Mouse (Mus musculus): ENCODE data around the gene Zfp146. TPM values are rescaled to one million over a fixed set of nuclear protein-coding genes. Genes with fewer than 3 reads are reported as not detected.
"Not testable (repeated sequence)": the region's sequence is repeated elsewhere in the genome, so short reads cannot be mapped to it uniquely, and the experiment has no call there.

Zfp146 gene
- total RNA-seq, 2 experiments from 2014 or later: 48.3 to 53.7 TPM

DNA sequence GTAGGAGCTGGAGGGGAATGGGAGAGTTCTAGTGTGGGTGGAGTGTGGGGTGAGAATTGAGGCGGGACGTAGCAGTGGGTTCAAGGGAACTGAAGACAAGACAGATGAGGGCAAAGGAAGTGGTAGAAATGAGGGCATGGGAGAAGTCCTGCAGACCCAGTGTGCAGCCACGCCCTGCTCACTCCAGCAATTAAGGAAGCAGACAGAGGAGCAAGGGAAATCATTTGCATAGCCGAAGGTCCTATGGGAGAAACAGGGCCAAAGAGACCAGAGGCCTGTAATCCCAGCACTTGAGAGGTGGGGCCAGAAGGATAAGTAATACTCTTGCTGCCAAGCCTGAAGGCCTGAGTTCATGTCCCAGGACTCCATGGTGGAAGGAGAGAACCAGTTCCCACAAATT lies 37.2 kb downstream of the Zfp146 start:
- no peak for DNase-seq (ENCODE audit: low spot score in 2 of 2)

DNA sequence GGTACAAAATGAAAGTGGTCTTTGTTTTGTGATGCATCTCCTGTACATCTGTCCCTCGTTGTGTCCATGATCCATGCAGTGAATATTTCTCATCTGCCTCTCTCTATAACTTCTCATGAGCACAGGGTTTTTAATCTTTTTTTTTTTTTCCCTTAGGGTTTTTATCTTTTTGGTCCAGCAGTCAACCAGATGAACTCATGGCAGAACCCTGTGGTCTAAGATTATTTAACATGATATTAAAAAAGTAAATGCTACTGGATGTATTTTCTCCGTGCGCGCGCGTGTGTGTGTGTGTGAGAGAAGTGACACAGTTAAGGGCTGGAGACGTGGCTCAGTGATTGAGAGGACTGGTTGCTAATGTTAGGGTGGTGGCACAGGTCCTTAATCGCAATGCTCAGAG lies 39.6 kb downstream of the Zfp146 start:
- DNase-seq (ENCODE audit: low spot score in 2 of 2): no peak

DNA sequence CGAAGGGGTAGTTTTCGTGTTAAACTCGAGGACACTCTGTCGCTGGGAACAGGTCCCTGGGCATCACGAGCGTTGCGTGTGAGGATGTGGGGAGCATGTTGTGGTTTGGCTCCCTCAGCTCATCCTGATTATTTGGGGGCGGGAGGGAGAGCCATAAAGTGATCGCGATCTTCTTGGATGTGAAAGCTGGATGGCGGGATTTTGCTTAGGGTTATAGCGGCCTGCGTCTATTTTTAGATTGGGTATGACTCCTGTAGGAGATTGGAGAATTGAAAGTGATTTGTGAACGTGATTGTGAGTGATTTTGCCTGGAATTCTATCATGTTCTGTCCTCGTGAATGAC lies 47.4 kb downstream of the Zfp146 start:
- DNase-seq (ENCODE audit: low spot score in 2 of 2): no peak

DNA sequence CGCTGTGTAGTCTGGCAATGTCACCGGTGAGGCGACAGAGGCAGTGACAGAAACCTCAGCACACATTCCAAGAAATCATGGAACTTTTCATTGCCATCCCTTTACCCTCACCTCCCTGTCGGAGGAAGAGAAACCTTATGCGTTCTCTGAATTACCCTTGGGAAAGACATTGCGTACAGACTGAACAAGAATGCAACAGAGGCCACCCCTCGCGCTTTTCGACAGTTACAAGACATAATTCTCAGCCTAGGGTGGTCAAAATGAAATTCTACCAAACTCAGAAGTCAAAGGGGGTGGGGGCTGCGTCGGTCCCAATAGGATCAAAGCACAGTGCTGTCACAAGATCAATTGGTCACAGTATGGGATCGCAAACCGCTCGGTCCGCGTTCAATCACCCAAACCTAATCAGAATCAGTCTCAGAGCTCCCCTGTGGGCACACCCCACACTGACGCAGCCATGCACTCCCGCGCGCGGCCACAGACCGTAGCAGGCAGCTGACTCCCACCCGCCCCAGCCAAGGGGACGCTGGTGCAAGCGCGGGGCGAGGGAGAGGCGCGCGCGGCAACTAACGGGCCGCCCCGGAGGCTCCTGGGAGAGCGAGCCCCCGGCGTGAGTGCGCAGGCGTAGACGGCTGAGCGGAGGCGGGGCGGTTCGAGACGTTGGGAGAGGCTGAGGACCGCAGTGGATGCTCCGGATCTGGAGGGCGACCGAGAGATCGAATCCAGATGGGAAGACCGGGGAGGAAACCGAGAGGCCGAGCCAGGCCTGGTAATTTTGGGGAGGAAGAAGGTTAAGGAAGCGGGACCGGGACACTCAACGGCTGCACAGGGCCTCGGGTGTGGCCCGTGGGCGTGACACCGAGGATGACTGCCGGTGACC lies 48.0 kb downstream of the Zfp146 start, which contains the start of gene Zfp382:
Gene Zfp382 (plus strand): TSS at position 635 of the 880 bp plus-strand sequence.
- DNase-seq (ENCODE audit: low spot score in 2 of 2): peak; percentile 89 to 91

DNA sequence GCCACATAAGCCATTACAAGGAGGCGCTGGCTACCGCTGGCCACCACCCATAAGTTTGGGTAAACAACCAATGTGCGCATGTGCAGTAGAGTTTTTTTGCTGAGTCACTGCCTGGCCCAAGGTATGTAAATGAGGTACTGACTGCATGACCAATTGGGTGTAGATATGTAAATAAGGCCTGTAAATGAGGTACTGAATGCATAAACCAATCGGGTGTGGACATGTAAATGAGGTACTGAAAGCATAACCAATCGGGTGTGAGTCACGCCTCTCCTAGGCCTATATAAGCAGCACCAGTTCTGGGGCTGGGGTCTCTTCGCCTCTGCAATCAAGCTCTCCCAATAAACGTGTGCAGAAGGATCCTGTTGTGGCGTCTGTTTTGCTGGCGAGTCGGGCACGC lies 51.6 kb downstream of the Zfp146 start:
- DNase-seq (ENCODE audit: low spot score in 2 of 2): not testable (repeated sequence)

DNA sequence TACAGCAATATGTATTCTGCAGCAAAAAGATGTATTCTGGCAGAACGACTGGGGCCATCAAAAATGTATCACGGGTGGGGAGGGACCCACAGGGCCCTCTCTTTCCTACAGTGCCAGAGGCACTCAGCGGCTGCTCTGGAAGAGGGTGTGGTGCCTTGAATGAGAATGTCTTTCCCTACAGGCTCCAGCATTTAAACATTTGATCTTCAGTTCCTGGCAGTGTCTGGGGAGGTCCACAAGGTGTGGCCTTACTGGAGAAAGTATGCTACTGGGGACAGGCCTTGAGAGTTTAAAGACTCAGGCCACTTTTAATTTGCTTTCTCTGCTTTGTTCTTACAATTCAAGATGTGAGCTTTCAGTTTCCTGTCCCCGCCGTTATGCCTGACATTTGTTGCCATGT lies 53.5 kb downstream of the Zfp146 start:
- DNase-seq (ENCODE audit: low spot score in 2 of 2): no peak

Other genes starting within 250 kb of the Zfp146 start
- gene Zfp74, start 215.7 kb downstream of the Zfp146 start, total RNA-seq (2021): 10 to 100 TPM; 15.4 to 18.1 TPM
- 1 to 10 TPM; 3.5 to 4.5 TPM for gene Zfp568, start 185.8 kb downstream of the Zfp146 start, total RNA-seq (2021)
- gene Zfp14, start 118.4 kb downstream of the Zfp146 start, total RNA-seq (2021): 10 to 100 TPM in 1 of 2 experiments, 1 to 10 TPM in 1; 8.9 to 11.2 TPM
- 1 to 10 TPM; 4.7 to 4.9 TPM for gene Zfp82, start 96.8 kb downstream of the Zfp146 start, total RNA-seq (2021)
- under 1 TPM in 1 of 2 experiments, not detected in 1; 0.64 TPM for gene Gm26920, start 79.3 kb downstream of the Zfp146 start, total RNA-seq (2021)
- gene Zfp566, start 79.2 kb downstream of the Zfp146 start, total RNA-seq (2021): 1 to 10 TPM; 5.9 to 8.7 TPM
- 10 to 100 TPM; 75.7 to 78.3 TPM for gene Zfp260, start 75.0 kb downstream of the Zfp146 start, total RNA-seq (2021)
- 10 to 100 TPM; 29.8 to 34.3 TPM for gene Zfp382, start 47.8 kb downstream of the Zfp146 start, total RNA-seq (2021)
- 1 to 10 TPM; 3.1 to 4.6 TPM for gene Cox7a1, start 14.4 kb upstream of the Zfp146 start, total RNA-seq (2021)
- gene Capns1, start 29.1 kb upstream of the Zfp146 start, total RNA-seq (2021): 100 to 1,000 TPM; 205 to 227 TPM
- gene Polr2i, start 62.2 kb upstream of the Zfp146 start, total RNA-seq (2021): 10 to 100 TPM; 55.1 to 59.8 TPM
- 100 to 1,000 TPM; 128 to 131 TPM for gene Tbcb, start 62.5 kb upstream of the Zfp146 start, total RNA-seq (2021)
- not detected for gene Ovol3, start 66.0 kb upstream of the Zfp146 start, total RNA-seq (2021)
- under 1 TPM in 1 of 2 experiments, not detected in 1; 0.33 TPM for gene Thap8, start 110.3 kb upstream of the Zfp146 start, total RNA-seq (2021)
- gene Wdr62, start 110.7 kb upstream of the Zfp146 start, total RNA-seq (2021): 1 to 10 TPM in 1 of 2 experiments, under 1 TPM in 1; 0.77 to 1.6 TPM
- 100 to 1,000 TPM; 461 to 466 TPM for gene Clip3, start 122.0 kb upstream of the Zfp146 start, total RNA-seq (2021)
- 10 to 100 TPM; 55.2 to 63.0 TPM for gene Alkbh6, start 139.0 kb upstream of the Zfp146 start, total RNA-seq (2021)
- 10 to 100 TPM; 10.5 to 10.9 TPM for gene Syne4, start 145.1 kb upstream of the Zfp146 start, total RNA-seq (2021)
- under 1 TPM; 0.30 to 0.43 TPM for gene E130208F15Rik, start 152.0 kb upstream of the Zfp146 start, total RNA-seq (2021)
- 1 to 10 TPM; 6.3 to 6.6 TPM for gene Sdhaf1, start 154.1 kb upstream of the Zfp146 start, total RNA-seq (2021)
- gene Lrfn3, start 193.0 kb upstream of the Zfp146 start, total RNA-seq (2021): 10 to 100 TPM; 29.9 to 32.6 TPM
- gene Tyrobp, start 244.0 kb upstream of the Zfp146 start, total RNA-seq (2021): 10 to 100 TPM; 29.7 to 34.3 TPM

All from layer of hippocampus, adult 18-20 months (tissue).